Comparison of ENCODE assay signal across 8 mouse cellular contexts in the genomic region with DNA sequence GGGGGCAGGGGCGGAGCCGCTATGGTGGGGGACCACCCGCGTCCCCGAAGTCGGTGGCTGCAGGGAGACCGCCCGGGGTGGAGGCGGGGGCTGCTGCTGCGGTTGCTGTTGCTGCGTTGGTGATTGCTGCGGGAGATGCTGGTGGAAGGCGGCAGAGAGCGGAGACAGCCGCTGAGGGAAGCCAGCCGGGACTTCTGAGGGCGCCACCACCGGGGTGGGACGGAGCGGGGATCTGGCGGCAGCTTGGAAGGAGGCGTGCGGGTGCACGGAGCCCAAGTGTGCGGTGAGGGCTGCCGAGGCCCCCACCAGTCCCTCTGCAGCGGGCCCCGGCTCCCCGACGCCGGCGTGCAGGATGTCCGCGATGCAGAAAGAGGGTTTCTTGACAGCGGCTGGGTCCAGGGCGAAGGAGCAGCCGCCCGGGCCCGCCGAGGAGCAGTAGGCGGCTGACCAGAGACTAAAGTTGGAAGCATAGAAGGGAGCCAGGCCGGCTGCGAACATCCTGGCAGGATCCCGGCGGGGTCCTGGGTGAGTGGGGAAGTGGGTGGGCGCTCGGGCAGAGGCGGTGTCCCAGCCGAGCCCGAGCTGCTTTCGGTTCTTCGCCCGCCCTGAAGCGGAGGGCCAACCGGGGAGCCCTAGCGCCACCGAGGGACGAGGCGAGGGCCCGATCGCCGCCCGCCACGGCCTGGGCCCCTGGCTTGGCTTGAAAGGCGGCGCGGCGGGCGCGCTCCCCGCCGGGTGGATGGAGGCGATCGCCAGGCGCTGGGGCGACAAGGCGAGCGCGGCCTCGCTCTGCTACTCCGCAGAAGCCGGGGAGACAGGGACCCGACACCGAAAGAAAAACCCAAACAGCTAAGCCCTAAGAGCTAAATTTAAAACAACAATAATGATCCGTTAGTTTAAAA. TPM values are rescaled to one million over a fixed set of nuclear protein-coding genes. Genes with fewer than 3 reads are reported as not detected.
DNase-seq lines count a peak whose midpoint lies in the region; ATAC-seq and TF ChIP-seq lines count a peak whose summit lies in the region.

No protein-coding gene starts in this region.

- H3K79me2 ChIP-seq in liver, adult 2 months (ENCODE audit: control insufficient read depth, insufficient read depth, low read length): no peaks in the 10 kb centered on the region

- peak; percentile 67 to 89 for DNase-seq in adrenal gland, adult (ENCODE audit: inconsistent age in 2 of 2, low spot score in 1 of 2)
- no peak for DNase-seq in adrenal gland, postnatal 4 days (ENCODE audit: low spot score in 2 of 2)
- DNase-seq in liver, adult 2 months (ENCODE audit: extremely low read depth, low read depth, low spot score): no peak
- peak; percentile 22 for DNase-seq in midbrain, postnatal 0 days (ENCODE audit: low spot score)
- DNase-seq in thymus, postnatal 0 days (ENCODE audit: low spot score): peak; percentile 23

- ATAC-seq in activated CD4-positive, CD25-positive, alpha-beta regulatory T cell, adult 4 months: peak; percentile 30
- ATAC-seq in forebrain, embryonic 16.5 days: peak; percentile 41
- peak; percentile 37; the same call in 1 of the 2 replicates for ATAC-seq in hindbrain, embryonic 12.5 days (ENCODE audit: low FRiP score)
- ATAC-seq in midbrain, postnatal 0 days (ENCODE audit: low FRiP score): no peak

- H3K9me3 ChIP-seq in forebrain, embryonic 16.5 days (ENCODE audit: control insufficient read depth, low read length): no peaks in the 10 kb centered on the region
- no peaks in the 10 kb centered on the region for H3K9me3 ChIP-seq in hindbrain, embryonic 12.5 days (replicated peaks)
- H3K9me3 ChIP-seq in midbrain, postnatal 0 days (ENCODE audit: low read length): no peaks in the 10 kb centered on the region

- peak overlapping the region; percentile 45 for H3K4me3 ChIP-seq in forebrain, embryonic 16.5 days (replicated peaks; ENCODE audit: low read length)
- H3K4me3 ChIP-seq in hindbrain, embryonic 12.5 days: peak overlapping the region; percentile 47
- peak overlapping the region; percentile 64 for H3K4me3 ChIP-seq in liver, adult 2 months (ENCODE audit: insufficient read depth, low read depth, low read length)
- H3K4me3 ChIP-seq in midbrain, postnatal 0 days (ENCODE audit: low read depth, low read length): peak overlapping the region; percentile 32

- H3K9ac ChIP-seq in forebrain, embryonic 16.5 days (replicated peaks; ENCODE audit: low read depth, low read length): peak overlapping the region; percentile 55
- peak overlapping the region; percentile 57 for H3K9ac ChIP-seq in hindbrain, embryonic 12.5 days
- H3K9ac ChIP-seq in liver, adult 2 months (ENCODE audit: low read depth, low read length): peak overlapping the region; percentile 83
- H3K9ac ChIP-seq in midbrain, postnatal 0 days (replicated peaks; ENCODE audit: low read length, poor library complexity, severe bottlenecking): 0 out of 2 replicates have a peak overlapping the region, but pooled peaks have one; percentile 29

- H3K27ac ChIP-seq in forebrain, embryonic 16.5 days (ENCODE audit: low read length): no peak overlapping the region; the same call in 1 of the 2 replicates
- H3K27ac ChIP-seq in hindbrain, embryonic 12.5 days: peak overlapping the region; percentile 64; the same call in 1 of the 2 replicates
- peak overlapping the region; percentile 90 for H3K27ac ChIP-seq in liver, adult 2 months (replicated peaks; ENCODE audit: insufficient read depth, low read depth, low read length)
- H3K27ac ChIP-seq in midbrain, postnatal 0 days (ENCODE audit: low read depth, low read length): no peak overlapping the region

- under 1% methylated on average over 83 of the region's 85 CpGs for WGBS in forebrain, embryonic 16.5 days
- under 1% methylated on average over 83 of the region's 85 CpGs for WGBS in hindbrain, embryonic 12.5 days
- 2% methylated on average over 83 of the region's 85 CpGs for WGBS in liver, adult 2 months
- WGBS in midbrain, postnatal 0 days: under 1% methylated on average over 79 of the region's 85 CpGs

- TF ChIP-seq POLR2A in liver, adult 2 months (IDR thresholded peaks at IDR 0.05; ENCODE audit: extremely low read depth, insufficient read depth, low read length): 0 out of 2 replicates have a peak, but pooled peaks have one; percentile 23

- TF ChIP-seq CTCF in liver, adult 2 months (IDR thresholded peaks at IDR 0.05; ENCODE audit: low read depth, low read length): no peak
- no peak for TF ChIP-seq CTCF in midbrain, postnatal 0 days (IDR thresholded peaks at IDR 0.05)

- peaks cover 70% of the 10 kb centered on the region for H3K27me3 ChIP-seq in forebrain, embryonic 16.5 days (replicated peaks; ENCODE audit: control insufficient read depth, insufficient read depth, low read length)
- H3K27me3 ChIP-seq in hindbrain, embryonic 12.5 days: peaks cover 93% of the 10 kb centered on the region
- H3K27me3 ChIP-seq in liver, adult 2 months (ENCODE audit: control insufficient read depth, insufficient read depth, low read length): peaks cover 18% of the 10 kb centered on the region
- H3K27me3 ChIP-seq in midbrain, postnatal 0 days (ENCODE audit: insufficient read depth, low read length): peaks cover 68% of the 10 kb centered on the region

- peak overlapping the region; percentile 71 for H3K4me2 ChIP-seq in forebrain, embryonic 16.5 days (ENCODE audit: low read length)
- peak overlapping the region; percentile 80 for H3K4me2 ChIP-seq in hindbrain, embryonic 12.5 days (replicated peaks)
- peak overlapping the region; percentile 45 for H3K4me2 ChIP-seq in midbrain, postnatal 0 days (ENCODE audit: low read depth, low read length, poor library complexity, severe bottlenecking)

- H3K36me3 ChIP-seq in forebrain, embryonic 16.5 days (ENCODE audit: control insufficient read depth, insufficient read depth): no peaks in the 10 kb centered on the region
- H3K36me3 ChIP-seq in hindbrain, embryonic 12.5 days: no peaks in the 10 kb centered on the region
- H3K36me3 ChIP-seq in liver, adult 2 months (ENCODE audit: control insufficient read depth, insufficient read depth, low read length): peaks cover 3% of the 10 kb centered on the region; the same call in 1 of the 2 replicates
- H3K36me3 ChIP-seq in midbrain, postnatal 0 days (ENCODE audit: insufficient read depth, low read length): no peaks in the 10 kb centered on the region

- H3K4me1 ChIP-seq in forebrain, embryonic 16.5 days (replicated peaks; ENCODE audit: control insufficient read depth, insufficient read depth, low read length): peaks cover 30% of the 10 kb centered on the region
- peaks cover 28% of the 10 kb centered on the region for H3K4me1 ChIP-seq in hindbrain, embryonic 12.5 days
- H3K4me1 ChIP-seq in liver, adult 2 months (ENCODE audit: control insufficient read depth, insufficient read depth, low read length): peaks cover 3% of the 10 kb centered on the region; the same call in 1 of the 2 replicates
- 0 out of 2 replicates have a peak, but pooled peaks cover 4% of the 10 kb centered on the region for H3K4me1 ChIP-seq in midbrain, postnatal 0 days (ENCODE audit: insufficient read depth, low read length)

RNA-seq across cellular contexts. Expression of a gene that starts 0.5 kb away (rescaled TPM):
- 10 to 100 TPM; 26.6 to 27.3 TPM for total RNA-seq in adrenal gland, postnatal 4 days (2021)
- polyA plus RNA-seq in activated CD4-positive, CD25-positive, alpha-beta regulatory T cell, adult 4 months (2017; shearing (Covaris generic)): not detected
- 1.8 and 2.1 TPM in 2 replicates for polyA plus RNA-seq in forebrain, embryonic 16.5 days (2015; fragmentation: Nextera tagmentation; extraction: Ambion mirVana)
- polyA plus RNA-seq in hindbrain, embryonic 12.5 days (2016; fragmentation: Nextera tagmentation; extraction: Ambion mirVana): 5.6 and 9.1 TPM in 2 replicates
- 1.1 and 2.3 TPM in 2 replicates for total RNA-seq in liver, adult 2 months (2014; rRNA removed)
- 6.1 and 7.3 TPM in 2 replicates for polyA plus RNA-seq in liver, adult 2 months (2012; rRNA removed)
- 0.71 and 1.5 TPM in 2 replicates for total RNA-seq in midbrain, postnatal 0 days (2014; rRNA removed)
- polyA plus RNA-seq in midbrain, postnatal 0 days (2015; fragmentation: Nextera tagmentation; extraction: Ambion mirVana): 1.5 and 1.9 TPM in 2 replicates
- polyA plus RNA-seq in thymus, postnatal 0 days (2015; fragmentation: Nextera tagmentation; extraction: Ambion mirVana): 5.4 and 5.8 TPM in 2 replicates

Comparison
In these comparisons a context has a peak if more than half of its experiments do, and no peak if none do; other contexts are left out.
1. DNase-seq: peak in adrenal gland, adult (2 of 2), midbrain, postnatal 0 days (single experiment) and thymus, postnatal 0 days (single experiment); none in adrenal gland, postnatal 4 days (0 of 2) and liver, adult 2 months (single experiment).
2. H3K27ac ChIP-seq: peak in hindbrain, embryonic 12.5 days (single experiment) and liver, adult 2 months (single experiment); none in forebrain, embryonic 16.5 days (single experiment) and midbrain, postnatal 0 days (single experiment).
3. H3K9ac ChIP-seq: peak in every context shown above with its lines; median percentile 83 in liver, adult 2 months; 57 in hindbrain, embryonic 12.5 days; 55 in forebrain, embryonic 16.5 days; 29 in midbrain, postnatal 0 days.
4. Peak in every context shown above with its lines, with median percentiles within 50 percentile points of each other: H3K4me2 ChIP-seq and H3K4me3 ChIP-seq.